Mouse (Mus musculus) retina, embryonic 14.5 days (tissue): ENCODE data around the gene Tacc2.
"Not testable (repeated sequence)": the region's sequence is repeated elsewhere in the genome, so short reads cannot be mapped to it uniquely, and the experiment has no call there.

Experiments used
- DNase-seq: peaks from one replicate; pipeline ENCODE4 v3.0.0-alpha.2; 2015; ENCODE audit warnings: low spot score

Tacc2 gene

GRCm38 (mm10) chr7:130572821-130573220 lies 4.4 kb upstream of the Tacc2 start, which contains the start of gene Nsmce4a:
TSS of gene Nsmce4a (minus strand) at chr7:130573118.
- DNase-seq, result no peak

- DNase-seq, result no peak
These were observed 3.5 kb upstream of the Tacc2 start for GRCm38 (mm10) chr7:130573746-130574145.

GRCm38 (mm10) chr7:130574211-130574991 lies 2.8 kb upstream of the Tacc2 start:
- DNase-seq, result no peak

GRCm38 (mm10) chr7:130576981-130577380 lies 257 bp upstream of the Tacc2 start:
- no peak for DNase-seq

- no peak for DNase-seq
These were observed 828 bp downstream of the Tacc2 start for GRCm38 (mm10) chr7:130578066-130578465.

GRCm38 (mm10) chr7:130578607-130579006 lies 1.4 kb downstream of the Tacc2 start:
- DNase-seq, result no peak

- DNase-seq, result no peak
These were observed 9.4 kb downstream of the Tacc2 start for GRCm38 (mm10) chr7:130586521-130587072.

GRCm38 (mm10) chr7:130590081-130590828 lies 13.0 kb downstream of the Tacc2 start:
- peak; percentile 34 for DNase-seq

- DNase-seq, result peak; percentile 15
These were observed 13.7 kb downstream of the Tacc2 start for GRCm38 (mm10) chr7:130590845-130591437.

GRCm38 (mm10) chr7:130592975-130593374 lies 15.7 kb downstream of the Tacc2 start:
- DNase-seq, result not testable (repeated sequence)

GRCm38 (mm10) chr7:130593375-130594239 lies 16.4 kb downstream of the Tacc2 start:
- peak; percentile 84 for DNase-seq

GRCm38 (mm10) chr7:130596079-130596855 lies 19.0 kb downstream of the Tacc2 start:
- DNase-seq, result peak; percentile 56

GRCm38 (mm10) chr7:130597546-130597945 lies 20.3 kb downstream of the Tacc2 start:
- no peak for DNase-seq

- no peak for DNase-seq
These were observed 22.8 kb downstream of the Tacc2 start for GRCm38 (mm10) chr7:130600074-130600473.

- DNase-seq, result no peak
These were observed 23.3 kb downstream of the Tacc2 start for GRCm38 (mm10) chr7:130600546-130600945.

- DNase-seq, result no peak
These were observed 25.6 kb downstream of the Tacc2 start for GRCm38 (mm10) chr7:130602804-130603203.

GRCm38 (mm10) chr7:130603556-130603955 lies 26.3 kb downstream of the Tacc2 start:
- DNase-seq, result no peak

GRCm38 (mm10) chr7:130604390-130604789 lies 27.2 kb downstream of the Tacc2 start:
- no peak for DNase-seq

GRCm38 (mm10) chr7:130605111-130605510 lies 27.9 kb downstream of the Tacc2 start:
- peak; percentile 58 for DNase-seq

GRCm38 (mm10) chr7:130606958-130607357 lies 29.7 kb downstream of the Tacc2 start:
- no peak for DNase-seq

GRCm38 (mm10) chr7:130613973-130614372 lies 36.7 kb downstream of the Tacc2 start:
- peak; percentile 25 for DNase-seq
